Mouse (Mus musculus) megakaryocyte-erythroid progenitor cell, adult 5-6 weeks (primary cell): Measurements from ENCODE around the gene Slc28a1. TPM values are rescaled to one million over a fixed set of nuclear protein-coding genes. Genes with fewer than 3 reads are reported as not detected.
"Not testable (repeated sequence)": the region's sequence is repeated elsewhere in the genome, so short reads cannot be mapped to it uniquely, and the experiment has no call there.

Experiments
- ATAC-seq: replicated peaks from 2 replicates; pipeline ENCODE4 v1.8.0; 2016; ENCODE audit warnings: mild to moderate bottlenecking, inconsistent platforms; ENCODE audit not compliant: severe bottlenecking, poor library complexity, low FRiP score, low TSS enrichment
- total RNA-seq, 2 experiments: library from RNA; stranded (forward) in 1 of 2; stranded (reverse) in 1 of 2; fragments of 200-1000, 215-1000 nt in 1 of 2; fragments of >200 nt in 1 of 2; fragmentation: Nextera tagmentation in 1 of 2; gene quantifications; 2 replicates each; pipeline ENCODE4 v1.2.3; 2014 to 2017

Slc28a1 gene
- total RNA-seq, 2 experiments from 2014 or later, result not detected

DNA sequence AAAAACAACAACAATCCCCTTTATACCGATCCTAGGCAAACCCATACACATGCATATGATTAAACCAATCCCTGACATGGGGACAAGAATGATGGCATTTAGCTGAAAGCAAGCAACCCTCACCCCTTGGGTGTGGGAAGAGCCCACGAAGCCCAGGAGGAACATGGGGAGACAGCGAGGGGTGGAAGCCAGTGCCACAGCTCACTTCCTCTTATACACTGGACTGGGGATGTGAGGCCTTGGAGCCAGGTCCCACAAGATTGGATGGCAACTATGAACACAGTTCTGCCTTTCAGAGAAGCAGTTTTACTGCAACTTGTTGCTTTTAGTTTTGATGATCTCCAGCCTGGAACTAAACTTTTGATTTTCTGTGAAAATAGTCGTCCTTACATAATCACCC is 85.2 kb downstream of the Slc28a1 start:
- ATAC-seq, result no peak

DNA sequence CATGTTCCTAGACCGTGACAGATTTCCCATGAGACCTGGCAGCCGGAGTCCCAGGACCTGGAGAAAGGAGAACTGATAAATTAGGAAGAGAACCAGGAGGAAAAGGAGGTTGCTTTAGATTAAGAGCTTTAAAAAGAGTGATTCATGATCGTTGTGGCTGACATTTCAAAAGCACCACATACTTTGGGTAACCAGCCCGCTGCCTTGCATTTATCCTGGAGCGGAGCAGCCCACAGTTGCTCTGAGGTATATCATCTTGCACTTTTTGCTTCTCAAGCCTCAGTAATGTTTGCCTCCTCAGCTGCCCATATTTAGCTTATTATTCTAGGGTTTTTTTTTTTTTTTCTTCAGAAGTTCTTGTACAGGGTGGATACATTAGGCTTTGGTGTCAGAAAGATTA is 87.8 kb downstream of the Slc28a1 start:
- no peak for ATAC-seq

DNA sequence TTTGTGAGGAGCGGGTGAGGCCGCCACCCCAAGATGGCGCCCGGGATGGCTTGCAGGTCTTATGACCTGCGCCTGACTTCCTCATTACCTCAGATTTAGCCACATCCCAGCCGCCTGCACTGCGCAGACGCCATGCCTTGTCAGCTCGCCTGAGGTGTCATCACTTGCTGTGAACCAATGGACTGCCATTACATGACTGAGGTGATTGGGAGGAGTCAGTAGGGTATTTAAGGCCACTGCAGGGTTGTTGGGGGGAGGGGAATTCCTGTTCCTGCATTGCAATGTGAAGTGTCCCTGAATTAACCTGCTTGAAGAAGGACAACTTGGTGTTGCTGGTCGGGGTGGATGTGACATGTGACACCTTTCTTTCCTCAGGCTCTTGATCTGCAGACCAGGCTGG is 89.0 kb downstream of the Slc28a1 start:
- ATAC-seq, result not testable (repeated sequence)

DNA sequence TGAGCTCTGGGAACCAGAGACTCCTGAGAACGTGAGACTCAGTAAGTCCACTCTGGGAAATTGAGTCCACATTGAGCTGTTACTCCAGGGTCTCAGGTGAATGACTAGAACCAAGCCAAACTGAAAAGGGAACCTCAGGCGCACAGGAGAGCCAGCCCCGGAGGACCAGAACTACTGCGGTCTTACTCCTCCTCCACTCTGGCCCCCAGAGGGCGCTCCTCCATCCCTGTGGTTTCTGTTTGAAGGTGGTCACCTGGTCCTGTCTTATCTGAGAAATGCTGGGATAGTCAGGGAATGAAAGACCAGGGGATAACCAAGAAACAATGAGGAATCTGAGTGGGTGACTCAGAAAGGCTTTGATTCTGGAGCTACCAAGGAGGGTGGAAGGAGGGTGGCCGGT is 94.3 kb downstream of the Slc28a1 start:
- 0 out of 2 replicates have a peak, but pooled peaks have one; percentile 40 for ATAC-seq

DNA sequence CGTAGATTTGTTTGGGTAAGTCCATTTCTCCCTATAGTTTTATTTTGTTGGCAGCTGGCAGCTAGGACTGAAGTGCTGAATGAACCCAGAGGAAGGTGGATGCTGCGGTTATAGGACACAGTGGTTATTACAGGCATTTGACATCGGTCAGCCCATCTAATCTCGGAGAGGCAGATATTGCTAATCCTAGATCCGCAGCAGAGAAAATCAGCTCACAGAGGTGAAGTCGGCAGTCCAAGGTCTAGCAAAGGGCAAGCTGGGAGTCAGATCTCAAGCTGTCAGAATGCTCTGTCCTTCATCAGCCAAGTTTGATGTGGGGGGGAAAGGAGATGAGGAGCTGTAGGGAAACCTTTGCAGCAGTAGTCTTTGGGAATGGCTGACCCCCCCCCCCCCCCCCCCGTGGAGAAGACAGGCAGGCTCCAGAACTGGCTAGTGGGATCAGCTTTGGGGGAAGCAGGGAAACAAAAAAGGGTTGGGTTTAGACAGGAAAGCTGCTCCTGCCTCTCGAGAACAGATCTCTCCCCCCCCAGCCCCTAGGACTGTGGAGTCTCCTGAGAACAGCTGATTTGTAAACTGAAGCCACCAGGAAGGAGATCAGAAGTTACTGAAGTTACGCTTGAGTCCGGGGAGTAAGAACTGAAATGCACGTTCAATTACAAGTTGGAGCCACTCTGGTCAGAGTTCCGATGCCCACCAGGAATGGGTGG is 95.5 kb downstream of the Slc28a1 start:
- no peak for ATAC-seq

DNA sequence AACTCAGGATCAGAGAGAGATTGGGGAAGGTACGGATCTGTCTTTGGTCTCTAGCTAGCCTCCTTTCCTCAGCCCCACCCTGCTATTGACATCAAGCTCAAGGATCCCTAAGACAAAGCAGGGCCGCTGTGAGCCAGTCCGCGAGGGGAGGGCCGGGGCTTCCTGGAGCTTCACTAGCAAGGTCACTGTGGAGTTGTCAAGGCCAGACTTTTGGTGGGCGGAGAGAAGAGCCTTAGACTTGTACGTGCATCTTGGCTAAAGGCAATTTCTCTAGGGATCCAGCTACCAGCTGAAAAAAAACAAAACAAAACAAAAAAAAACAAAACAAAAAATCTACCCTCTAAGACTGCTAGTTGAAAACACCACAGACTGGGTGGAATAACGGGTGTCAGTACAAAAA is 97.2 kb downstream of the Slc28a1 start:
- ATAC-seq, result no peak

DNA sequence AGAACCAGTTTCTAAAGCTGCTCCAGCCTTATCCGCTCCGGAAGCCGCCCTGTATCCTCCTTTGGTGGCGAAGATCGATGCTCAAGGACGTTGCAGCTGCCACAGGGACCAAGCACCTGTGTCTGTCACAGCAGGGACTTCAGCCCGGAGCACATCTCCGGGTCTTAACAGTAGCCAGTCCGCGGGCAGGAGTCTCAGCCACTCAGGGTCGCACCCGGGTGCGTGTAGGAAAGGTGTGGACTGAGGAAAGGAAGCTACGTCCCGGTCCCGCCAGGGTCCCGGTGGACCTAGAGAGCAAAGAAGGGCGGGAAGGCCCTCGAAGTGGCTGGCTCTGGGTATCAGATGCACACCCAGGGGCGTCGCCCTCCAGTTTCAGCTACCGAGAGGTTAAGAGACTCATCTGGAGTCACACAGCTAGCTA is 97.7 kb downstream of the Slc28a1 start:
- ATAC-seq, result peak; percentile 58

DNA sequence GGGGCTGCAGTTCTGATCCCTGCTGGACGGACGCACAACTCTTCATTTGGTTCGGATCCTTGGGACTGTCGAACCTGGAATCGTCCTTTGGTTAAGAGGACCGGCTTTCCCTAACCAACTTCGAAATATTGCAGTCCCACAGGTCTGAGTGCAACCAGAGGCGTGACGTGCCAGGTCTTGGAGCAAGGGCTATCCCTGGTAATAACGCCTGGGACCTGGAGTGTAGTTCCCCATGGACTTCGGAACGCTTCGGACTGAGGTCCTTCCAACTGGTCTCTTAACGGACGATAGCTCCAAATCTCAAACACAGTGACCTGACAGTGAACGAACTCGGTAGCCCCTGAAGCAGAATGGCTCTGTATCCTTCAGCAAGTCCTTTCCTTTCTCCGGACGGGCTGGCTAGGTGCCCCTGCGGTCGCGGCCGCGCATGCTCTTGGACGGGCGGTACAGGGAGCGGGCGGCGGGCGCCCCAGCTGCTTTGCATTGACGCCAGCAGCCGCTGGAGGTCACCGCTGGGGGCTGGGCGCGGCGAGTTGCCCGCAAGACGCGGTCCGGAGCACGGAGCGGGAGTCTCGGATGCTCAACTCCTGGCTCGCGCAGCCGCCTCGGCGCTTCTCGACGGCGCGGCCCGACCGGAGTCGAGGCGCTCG is 98.2 kb downstream of the Slc28a1 start:
- peak; percentile 73 for ATAC-seq

DNA sequence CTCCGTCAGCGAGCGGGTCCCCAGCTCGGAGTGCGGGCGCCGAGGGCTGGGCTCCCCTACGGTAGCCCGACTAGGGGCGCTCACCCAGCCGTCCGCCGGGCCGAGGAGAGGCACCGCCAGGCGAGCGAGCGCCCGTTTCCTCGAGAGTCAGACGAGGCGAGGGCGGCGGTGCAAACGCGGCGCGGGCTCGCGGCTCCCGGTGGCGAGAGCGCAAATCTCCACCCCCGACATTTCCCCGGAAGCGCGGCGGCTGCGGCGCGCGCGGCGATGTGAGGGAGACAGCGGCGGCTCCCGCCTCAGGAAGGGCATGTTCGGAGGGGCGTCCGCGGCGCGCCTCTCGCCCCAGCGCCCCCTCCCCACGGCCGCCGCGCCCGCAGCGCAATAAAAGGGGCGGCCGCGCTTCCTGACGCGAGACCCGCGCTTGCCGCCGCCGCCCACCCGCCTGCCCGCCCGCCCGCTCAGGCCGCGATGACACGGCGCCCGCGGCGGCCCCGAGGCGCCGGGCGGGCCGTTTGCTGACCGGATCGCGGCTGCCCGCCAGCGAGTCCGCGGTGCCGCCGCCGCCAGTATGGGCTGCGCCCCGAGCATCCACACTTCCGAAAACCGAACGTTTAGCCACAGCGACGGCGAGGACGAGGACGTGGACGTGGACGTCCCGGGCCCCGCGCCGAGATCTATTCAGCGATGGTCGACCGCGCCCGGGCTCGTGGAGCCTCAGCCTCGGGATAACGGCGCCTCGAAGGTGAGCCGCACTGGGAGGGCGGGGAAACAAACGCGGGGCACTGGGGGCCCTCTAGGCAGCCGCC is 99.0 kb downstream of the Slc28a1 start, which contains the start of gene Pde8a:
Gene Pde8a (plus strand): TSS at position 250 of the 806 bp plus-strand sequence.
- no peak for ATAC-seq

DNA sequence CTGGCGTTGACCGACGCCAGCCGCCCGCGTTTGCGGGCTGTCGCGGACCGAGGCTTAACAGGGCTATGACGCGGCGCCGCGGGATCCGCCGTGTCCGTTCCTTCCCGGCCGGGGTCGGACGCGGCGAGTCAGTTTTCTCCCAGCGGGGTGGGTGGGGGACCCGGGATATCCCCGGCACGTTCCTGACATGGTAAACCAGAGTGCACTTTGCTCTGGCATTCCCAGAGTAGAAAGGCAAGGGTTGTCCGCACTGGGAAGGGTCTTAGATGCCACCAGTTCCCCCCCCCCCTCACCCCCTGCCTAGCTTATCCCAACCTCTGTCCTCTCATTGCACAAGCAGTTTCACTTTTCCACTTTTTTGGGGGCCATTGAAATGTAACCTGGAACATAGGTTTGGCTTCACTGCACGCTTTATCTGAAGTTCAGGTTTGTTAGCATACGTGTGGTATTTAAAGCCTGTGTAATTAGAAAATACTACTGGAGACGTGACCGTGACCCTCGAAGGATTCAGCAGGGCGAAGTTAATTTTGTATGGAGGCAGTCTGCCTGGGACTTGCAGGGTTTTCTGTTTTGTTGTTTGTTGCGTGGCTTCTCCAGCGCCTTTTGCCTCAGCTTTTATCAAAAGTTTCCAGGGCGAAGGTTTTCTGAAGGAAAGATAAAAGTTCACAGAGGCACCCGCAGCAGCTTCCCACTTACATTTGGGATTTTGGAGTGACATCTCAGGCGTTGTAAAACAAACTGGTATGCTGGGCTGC is 99.7 kb downstream of the Slc28a1 start:
- ATAC-seq, result no peak

DNA sequence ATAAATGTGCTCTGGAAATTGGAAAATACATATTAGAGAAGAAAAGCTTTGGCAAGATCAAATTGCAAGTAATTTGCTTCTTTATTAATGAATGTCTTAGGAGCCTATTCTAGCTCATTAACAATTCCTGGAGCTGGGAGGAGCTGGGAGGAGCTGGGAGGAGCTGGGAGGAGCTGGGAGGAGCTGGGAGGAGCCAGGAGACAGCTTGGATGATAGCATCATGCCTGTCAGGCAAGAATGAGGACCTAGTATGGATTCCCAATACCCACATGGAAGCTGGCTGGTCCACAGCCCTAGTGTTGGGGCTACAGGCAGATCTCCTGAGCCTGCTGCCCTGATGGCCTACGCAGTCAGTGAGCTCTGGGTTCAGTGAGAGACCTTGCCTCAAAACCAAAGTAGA is 101.4 kb downstream of the Slc28a1 start:
- ATAC-seq, result no peak

DNA sequence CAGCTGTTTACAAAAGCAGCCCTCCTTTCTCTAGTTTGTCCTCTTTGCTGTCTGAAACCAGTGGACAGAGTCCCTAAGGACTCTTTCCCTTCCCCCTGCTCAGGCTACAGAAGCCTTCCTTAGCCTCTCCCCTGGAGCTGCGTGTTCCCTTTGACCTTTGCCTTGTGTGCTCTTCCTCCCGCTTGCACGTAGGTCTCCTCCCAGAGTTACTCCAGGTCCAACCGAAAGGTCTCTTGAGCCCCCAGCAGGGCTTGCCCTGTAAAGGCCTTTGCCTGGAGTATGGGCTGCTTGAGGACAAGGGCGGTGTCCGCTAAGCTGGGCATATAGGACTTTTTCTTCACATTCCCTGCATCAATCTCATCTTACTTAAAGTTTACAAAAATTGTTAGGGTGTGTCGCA is 104.7 kb downstream of the Slc28a1 start:
- ATAC-seq, result no peak

Other genes starting within 250 kb of the Slc28a1 start
- gene Wdr73, start 213.5 kb upstream of the Slc28a1 start, total RNA-seq (2014; fragmentation: Nextera tagmentation), result 28.3 and 41.5 TPM in 2 replicates
- 28.8 and 53.1 TPM in 2 replicates for gene Wdr73, start 213.5 kb upstream of the Slc28a1 start, total RNA-seq (2017)
- gene Nmb, start 209.7 kb upstream of the Slc28a1 start, total RNA-seq (2014; fragmentation: Nextera tagmentation), result 3.6 TPM in 1 of 2 replicates, not detected in the other
- gene Nmb, start 209.7 kb upstream of the Slc28a1 start, total RNA-seq (2017), result not detected in 2 replicates
- gene Sec11a, start 167.0 kb upstream of the Slc28a1 start, total RNA-seq (2014; fragmentation: Nextera tagmentation), result 109 and 150 TPM in 2 replicates
- 393 and 493 TPM in 2 replicates for gene Sec11a, start 167.0 kb upstream of the Slc28a1 start, total RNA-seq (2017)
- 33.1 and 38.5 TPM in 2 replicates for gene Zfp592, start 121.1 kb upstream of the Slc28a1 start, total RNA-seq (2014; fragmentation: Nextera tagmentation)
- 12.5 TPM in 2 replicates for gene Zfp592, start 121.1 kb upstream of the Slc28a1 start, total RNA-seq (2017)
- 0.07 TPM in 1 of 2 replicates, not detected in the other for gene Alpk3, start 57.2 kb upstream of the Slc28a1 start, total RNA-seq (2014; fragmentation: Nextera tagmentation)
- 0.28 TPM in 1 of 2 replicates, not detected in the other for gene Alpk3, start 57.2 kb upstream of the Slc28a1 start, total RNA-seq (2017)
- gene Pde8a, start 98.8 kb downstream of the Slc28a1 start, total RNA-seq (2014; fragmentation: Nextera tagmentation), result 0.33 and 1.0 TPM in 2 replicates
- gene Pde8a, start 98.8 kb downstream of the Slc28a1 start, total RNA-seq (2017), result 0.23 and 0.94 TPM in 2 replicates
- 4,933 and 5,221 TPM in 2 replicates for gene Rps17, start 230.5 kb downstream of the Slc28a1 start, total RNA-seq (2014; fragmentation: Nextera tagmentation)
- gene Rps17, start 230.5 kb downstream of the Slc28a1 start, total RNA-seq (2017), result 4,315 and 4,403 TPM in 2 replicates